Mouse (Mus musculus): ENCODE data around the gene Rhbdf2. TPM values are rescaled to one million over a fixed set of nuclear protein-coding genes. Genes with fewer than 3 reads are reported as not detected.
A peak's percentile ranks its signal among the peaks of the same experiment; 100 is the strongest.

The Rhbdf2 gene
- total and polyA plus RNA-seq, 2 experiments from 2014 or later: 1.0 to 3.4 TPM

DNA sequence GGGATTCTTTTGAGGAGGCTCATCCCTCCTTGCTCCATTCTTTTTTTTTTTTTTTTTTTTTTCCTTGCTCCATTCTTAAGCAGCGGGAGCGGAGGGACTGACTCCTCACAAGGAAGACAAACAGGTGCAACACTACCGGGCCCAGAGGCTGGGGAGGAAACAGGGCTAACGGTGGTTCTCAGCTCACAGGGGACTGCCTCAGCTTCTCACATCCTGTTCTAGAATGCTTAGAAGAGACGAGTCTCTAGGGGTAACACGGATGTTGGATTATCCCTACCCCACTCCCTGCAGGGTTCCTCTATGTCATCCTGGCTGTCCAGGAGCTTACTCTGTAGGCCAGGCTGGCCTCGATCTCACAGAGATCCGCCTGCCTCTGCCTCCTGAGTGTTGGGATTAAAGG lies 37.2 kb downstream of the Rhbdf2 start:
- Histone ChIP-seq H3K4me2 (ENCODE audit: low read depth, low read length, poor library complexity, severe bottlenecking) (peak overlapping the region; percentile 29; the same call in 1 of the 2 replicates), H3K9ac (replicated peaks; ENCODE audit: low read length, poor library complexity, severe bottlenecking) (no peak overlapping the region), H3K27me3 (ENCODE audit: insufficient read depth, low read length) (no peaks in the 10 kb centered on the region), H3K9me3 (ENCODE audit: low read length) (no peaks in the 10 kb centered on the region), H3K4me3 (ENCODE audit: low read depth, low read length) (no peak overlapping the region), H3K4me1 (ENCODE audit: insufficient read depth, low read length) (0 out of 2 replicates have a peak, but pooled peaks cover 3% of the 10 kb centered on the region), H3K27ac (ENCODE audit: low read depth, low read length) (no peak overlapping the region), H3K36me3 (ENCODE audit: insufficient read depth, low read length) (no peaks in the 10 kb centered on the region)
- whole genome bisulfite sequencing: 46% methylated on average over 8 of the region's 8 CpGs
- no peak for TF ChIP-seq CTCF (IDR thresholded peaks at IDR 0.05)
- DNase-seq (ENCODE audit: low spot score): no peak
- no peak for ATAC-seq (ENCODE audit: low FRiP score)

DNA sequence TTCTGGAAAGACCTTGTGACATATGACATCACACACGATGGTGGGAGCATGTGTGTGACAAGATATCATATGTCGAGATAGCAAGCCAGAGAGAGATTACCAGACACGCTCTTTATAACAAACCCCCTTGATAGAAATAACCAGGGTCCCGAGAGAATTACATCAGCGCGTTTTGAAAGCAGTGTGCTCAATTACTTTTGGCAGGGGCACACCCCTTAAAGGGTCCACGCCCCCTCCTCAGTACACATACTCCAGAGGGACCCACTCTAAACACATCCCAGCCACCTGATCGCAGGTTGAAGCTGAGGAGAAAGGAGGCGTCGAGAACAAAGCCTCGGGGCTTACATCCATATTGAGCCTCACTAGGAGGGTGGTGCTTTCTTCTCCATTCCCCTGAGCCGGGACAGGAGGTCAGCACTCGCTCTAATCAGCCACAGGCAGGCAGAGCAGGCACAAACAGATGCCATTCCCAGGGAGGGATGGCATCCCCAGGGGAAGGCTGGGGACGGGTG lies 37.7 kb downstream of the Rhbdf2 start:
- H3K4me1 ChIP-seq (ENCODE audit: insufficient read depth, low read length): 0 out of 2 replicates have a peak, but pooled peaks cover 3% of the 10 kb centered on the region
- DNase-seq (ENCODE audit: low spot score) (peak; percentile 36), ATAC-seq (ENCODE audit: low FRiP score) (no peak)
- no peaks in the 10 kb centered on the region for H3K9me3 ChIP-seq (ENCODE audit: low read length)
- peak overlapping the region; percentile 29; the same call in 1 of the 2 replicates for H3K4me2 ChIP-seq (ENCODE audit: low read depth, low read length, poor library complexity, severe bottlenecking)
- 14% methylated on average over 14 of the region's 14 CpGs for WGBS
- H3K27ac ChIP-seq (ENCODE audit: low read depth, low read length): no peak overlapping the region
- no peak for TF ChIP-seq CTCF (IDR thresholded peaks at IDR 0.05)
- H3K4me3 ChIP-seq (ENCODE audit: low read depth, low read length): no peak overlapping the region
- H3K27me3 ChIP-seq (ENCODE audit: insufficient read depth, low read length): no peaks in the 10 kb centered on the region
- no peaks in the 10 kb centered on the region for H3K36me3 ChIP-seq (ENCODE audit: insufficient read depth, low read length)
- no peak overlapping the region for H3K9ac ChIP-seq (replicated peaks; ENCODE audit: low read length, poor library complexity, severe bottlenecking)

DNA sequence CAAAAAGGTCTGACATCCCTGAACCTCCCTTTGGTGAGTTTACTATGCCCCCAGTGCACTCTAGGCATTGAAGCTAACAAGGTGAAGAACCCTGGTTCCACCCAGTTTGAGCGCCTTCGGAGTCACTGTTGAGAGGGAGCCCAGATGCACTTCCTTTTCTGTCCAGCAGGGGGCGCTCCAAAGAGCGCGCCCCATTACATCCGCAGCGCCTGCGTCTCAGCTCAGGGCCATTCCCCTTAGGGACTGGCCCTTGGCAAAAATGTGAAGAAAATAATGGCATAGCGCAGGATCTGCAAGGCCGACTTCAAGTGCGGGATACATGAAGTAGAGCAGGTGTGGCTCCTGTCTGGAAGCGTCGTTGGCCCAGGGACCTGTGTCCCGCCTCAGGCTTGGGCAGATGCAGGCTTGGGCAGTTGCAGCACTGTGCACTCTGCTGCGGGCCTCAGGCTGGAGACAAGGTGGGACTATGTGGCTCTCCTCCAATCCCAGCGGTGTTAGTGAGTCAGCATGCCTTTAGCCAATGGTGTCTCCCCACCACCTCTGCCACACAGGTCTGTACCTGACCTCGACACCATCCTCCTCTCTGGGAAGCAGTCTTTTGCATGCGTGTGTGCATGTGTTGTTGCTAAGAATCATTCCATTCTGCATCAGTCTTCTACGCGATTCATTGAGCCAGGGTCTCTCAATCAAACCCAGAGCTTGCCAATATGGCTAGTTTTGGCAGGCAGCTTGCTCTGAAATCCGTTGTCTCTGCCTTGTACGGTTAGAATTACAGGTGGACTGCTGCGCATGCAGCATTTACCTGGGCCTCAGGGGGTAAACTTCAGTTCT lies 39.8 kb downstream of the Rhbdf2 start:
- peak; percentile 93 for TF ChIP-seq CTCF (IDR thresholded peaks at IDR 0.05)
- Histone ChIP-seq H3K27ac (ENCODE audit: low read depth, low read length) (peak overlapping the region; percentile 34; the same call in 1 of the 2 replicates), H3K36me3 (ENCODE audit: insufficient read depth, low read length) (no peaks in the 10 kb centered on the region), H3K27me3 (ENCODE audit: insufficient read depth, low read length) (no peaks in the 10 kb centered on the region), H3K4me3 (ENCODE audit: low read depth, low read length) (peak overlapping the region; percentile 7; the same call in 1 of the 2 replicates), H3K4me1 (ENCODE audit: insufficient read depth, low read length) (no peaks in the 10 kb centered on the region), H3K9me3 (ENCODE audit: low read length) (no peaks in the 10 kb centered on the region), H3K4me2 (ENCODE audit: low read depth, low read length, poor library complexity, severe bottlenecking) (peak overlapping the region; percentile 31), H3K9ac (replicated peaks; ENCODE audit: low read length, poor library complexity, severe bottlenecking) (no peak overlapping the region)
- peak; percentile 66 for DNase-seq (ENCODE audit: low spot score)
- 21% methylated on average over 23 of the region's 23 CpGs for WGBS
- peak; percentile 84 for ATAC-seq (ENCODE audit: low FRiP score)

DNA sequence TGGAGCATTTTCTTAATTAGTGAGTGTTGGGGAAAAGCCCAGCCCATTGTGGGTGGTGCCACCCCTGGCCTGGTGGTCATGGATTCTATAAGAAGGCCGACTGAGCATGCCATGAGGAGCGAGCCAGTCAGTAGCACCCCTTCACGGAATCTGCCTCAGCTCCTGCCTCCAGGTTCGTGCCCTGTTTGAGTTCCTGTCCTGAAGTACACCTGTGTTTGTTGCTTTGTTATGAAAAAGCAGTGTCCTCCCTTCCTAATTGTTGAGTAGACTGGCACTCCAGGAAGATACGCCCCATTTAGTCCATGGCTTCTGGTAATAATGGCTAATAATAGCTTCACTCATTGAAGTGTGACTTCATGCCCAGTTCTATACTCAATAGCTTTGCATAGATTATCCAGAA lies 40.5 kb downstream of the Rhbdf2 start, which contains the start of gene Aanat:
TSS of gene Aanat (plus strand) at position 123 of the 400 bp plus-strand sequence.
- Histone ChIP-seq H3K36me3 (ENCODE audit: insufficient read depth, low read length) (no peaks in the 10 kb centered on the region), H3K4me2 (ENCODE audit: low read depth, low read length, poor library complexity, severe bottlenecking) (peak within 1 kb of the TSS; percentile 31), H3K9ac (replicated peaks; ENCODE audit: low read length, poor library complexity, severe bottlenecking) (no peak within 1 kb of the TSS), H3K4me3 (ENCODE audit: low read depth, low read length) (peak within 1 kb of the TSS; percentile 7; the same call in 1 of the 2 replicates), H3K27ac (ENCODE audit: low read depth, low read length) (0 out of 2 replicates have a peak within 1 kb of the TSS, but pooled peaks have one; percentile 34), H3K9me3 (ENCODE audit: low read length) (no peaks in the 10 kb centered on the region), H3K4me1 (ENCODE audit: insufficient read depth, low read length) (no peaks in the 10 kb centered on the region), H3K27me3 (ENCODE audit: insufficient read depth, low read length) (no peaks in the 10 kb centered on the region)
- no peak for TF ChIP-seq CTCF (IDR thresholded peaks at IDR 0.05)
- DNase-seq (ENCODE audit: low spot score): no peak
- no peak for ATAC-seq (ENCODE audit: low FRiP score)
- 74% methylated on average over 5 of the region's 5 CpGs for WGBS

DNA sequence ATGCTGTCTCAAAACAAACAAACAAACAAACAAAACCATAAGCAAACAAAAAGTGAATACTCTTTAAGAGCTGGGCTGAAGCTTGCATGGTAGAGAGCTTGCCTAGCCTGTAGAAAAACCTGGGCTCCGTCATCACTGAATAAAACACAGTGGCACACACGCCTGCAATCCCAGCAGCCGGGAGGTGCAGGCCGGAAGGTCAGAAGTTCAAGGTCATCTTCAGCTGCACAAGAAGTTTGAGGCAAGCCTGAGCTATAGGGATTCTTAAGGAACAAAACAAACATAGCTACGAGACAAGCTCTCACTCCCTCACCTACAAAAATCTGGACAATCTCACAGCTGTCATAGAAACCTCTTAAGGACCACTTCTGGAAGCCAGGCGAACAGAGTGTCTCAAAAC lies 41.1 kb downstream of the Rhbdf2 start:
- 90% methylated on average over 6 of the region's 6 CpGs for WGBS
- TF ChIP-seq CTCF (IDR thresholded peaks at IDR 0.05): no peak
- H3K36me3 ChIP-seq (ENCODE audit: insufficient read depth, low read length): no peaks in the 10 kb centered on the region

DNA sequence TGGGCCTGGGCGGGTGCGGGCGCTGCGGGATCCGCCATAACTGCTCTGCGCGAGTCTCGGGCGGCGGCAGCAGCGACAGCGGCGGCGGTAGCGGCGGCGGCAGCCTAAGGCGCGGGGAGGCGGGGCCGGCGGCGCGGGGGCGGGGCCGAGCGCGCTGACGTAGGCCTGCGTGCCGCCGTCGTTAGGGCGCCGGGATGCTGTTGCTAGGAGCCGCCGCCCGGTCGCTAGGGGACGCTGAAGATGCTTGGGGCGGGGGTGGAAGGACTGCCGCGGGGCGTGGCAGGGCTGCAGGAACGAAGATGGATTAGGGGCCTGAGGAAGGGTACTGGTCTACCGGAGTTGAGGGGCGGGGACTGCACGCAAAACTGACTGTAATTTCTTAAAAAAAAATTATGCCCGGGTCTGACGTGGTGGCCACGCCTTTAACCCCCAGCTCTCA lies 45.4 kb downstream of the Rhbdf2 start, which contains the start of gene Ube2o:
TSS of gene Ube2o (minus strand) at position 72 of the 439 bp plus-strand sequence.
- Histone ChIP-seq H3K27me3 (ENCODE audit: insufficient read depth, low read length) (no peaks in the 10 kb centered on the region), H3K9ac (replicated peaks; ENCODE audit: low read length, poor library complexity, severe bottlenecking) (peak within 1 kb of the TSS; percentile 99), H3K9me3 (ENCODE audit: low read length) (no peaks in the 10 kb centered on the region), H3K4me3 (ENCODE audit: low read depth, low read length) (peak within 1 kb of the TSS; percentile 88), H3K36me3 (ENCODE audit: insufficient read depth, low read length) (no peaks in the 10 kb centered on the region), H3K4me2 (ENCODE audit: low read depth, low read length, poor library complexity, severe bottlenecking) (peak within 1 kb of the TSS; percentile 65), H3K27ac (ENCODE audit: low read depth, low read length) (peak within 1 kb of the TSS; percentile 87), H3K4me1 (ENCODE audit: insufficient read depth, low read length) (0 out of 2 replicates have a peak, but pooled peaks cover 7% of the 10 kb centered on the region)
- ATAC-seq (ENCODE audit: low FRiP score): peak; percentile 90
- 1% methylated on average over 34 of the region's 51 CpGs for WGBS
- TF ChIP-seq CTCF (IDR thresholded peaks at IDR 0.05): peak; percentile 76
- peak; percentile 91 for DNase-seq (ENCODE audit: low spot score)

More for the DNA sequence above, 41.1 kb downstream of the Rhbdf2 start:
- Histone ChIP-seq H3K4me2 (ENCODE audit: low read depth, low read length, poor library complexity, severe bottlenecking) (no peak overlapping the region), H3K4me3 (ENCODE audit: low read depth, low read length) (no peak overlapping the region), H3K9ac (replicated peaks; ENCODE audit: low read length, poor library complexity, severe bottlenecking) (no peak overlapping the region), H3K4me1 (ENCODE audit: insufficient read depth, low read length) (no peaks in the 10 kb centered on the region), H3K27me3 (ENCODE audit: insufficient read depth, low read length) (no peaks in the 10 kb centered on the region), H3K9me3 (ENCODE audit: low read length) (no peaks in the 10 kb centered on the region), H3K27ac (ENCODE audit: low read depth, low read length) (no peak overlapping the region)
- ATAC-seq (ENCODE audit: low FRiP score) (no peak), DNase-seq (ENCODE audit: low spot score) (no peak)

All from midbrain, postnatal 0 days (tissue).